Mouse (Mus musculus) heart, embryonic 11.5 days (tissue): ENCODE measurements around the gene Arhgap44. TPM values are rescaled to one million over a fixed set of nuclear protein-coding genes. Genes with fewer than 3 reads are reported as not detected.

Source experiments
- ATAC-seq: fragments of 200-750 bp; cut with Nextera tagmentation; replicated peaks from 2 replicates; pipeline ENCODE4 v1.8.0; 2017; ENCODE audit warnings: moderate library complexity; ENCODE audit not compliant: insufficient number of reproducible peaks, low FRiP score, low TSS enrichment
- H3K27ac ChIP-seq: fragments of 300-500 bp; sonication (generic); 2 replicates; pipeline ENCODE4 v1.5.1; 2014; ENCODE audit warnings: mild to moderate bottlenecking, low read depth, low read length
- H3K27me3 ChIP-seq: fragments of 300-500 bp; sonication (generic); 2 replicates; pipeline ENCODE4 v1.6.1; 2014; ENCODE audit warnings: mild to moderate bottlenecking, low read length, mixed read lengths; ENCODE audit not compliant: control insufficient read depth, insufficient read depth
- H3K36me3 ChIP-seq: fragments of 300-500 bp; sonication (generic); 2 replicates; pipeline ENCODE4 v1.6.1; 2014; ENCODE audit warnings: mild to moderate bottlenecking, low read length, moderate library complexity, mixed read lengths; ENCODE audit not compliant: control insufficient read depth, insufficient read depth
- H3K4me1 ChIP-seq: fragments of 300-500 bp; sonication (generic); 2 replicates; pipeline ENCODE4 v1.6.1; 2014; ENCODE audit warnings: low read length; ENCODE audit not compliant: control insufficient read depth, insufficient read depth
- H3K4me2 ChIP-seq: fragments of 300-500 bp; sonication (generic); 2 replicates; pipeline ENCODE4 v1.6.1; 2014; ENCODE audit warnings: mild to moderate bottlenecking, moderate library complexity
- H3K4me3 ChIP-seq: fragments of 300-500 bp; sonication (generic); 2 replicates; pipeline ENCODE4 v1.5.1; 2014; ENCODE audit warnings: low read depth, low read length
- H3K9ac ChIP-seq: fragments of 300-500 bp; sonication (generic); 2 replicates; pipeline ENCODE4 v1.6.1; 2014; ENCODE audit warnings: mild to moderate bottlenecking, low read depth, low read length, moderate library complexity
- H3K9me3 ChIP-seq: fragments of 300-500 bp; sonication (generic); replicated peaks from 2 replicates; pipeline ENCODE4 v1.6.1; 2016; ENCODE audit warnings: low read length; ENCODE audit not compliant: control insufficient read depth
- WGBS: fragments of 180-500 bp; shearing (Covaris S2); extraction: QIAGEN DNeasy Blood & Tissue Kit; methylation state at CpG from one replicate; pipeline ENCODE4 v1.1.7; 2014; ENCODE audit not compliant: insufficient replicate concordance; 5-methylcytosine and 5-hydroxymethylcytosine counted together
- polyA plus RNA-seq: library from polyadenylated mRNA; unstranded; fragments of >200 nt; fragmentation: Nextera tagmentation; extraction: Ambion mirVana; gene quantifications from 2 replicates; pipeline ENCODE4 v1.2.1, GENCODE M21; 2014

The Arhgap44 gene
- polyA plus RNA-seq, 1 experiment from 2014 or later: 10.1 TPM

DNA sequence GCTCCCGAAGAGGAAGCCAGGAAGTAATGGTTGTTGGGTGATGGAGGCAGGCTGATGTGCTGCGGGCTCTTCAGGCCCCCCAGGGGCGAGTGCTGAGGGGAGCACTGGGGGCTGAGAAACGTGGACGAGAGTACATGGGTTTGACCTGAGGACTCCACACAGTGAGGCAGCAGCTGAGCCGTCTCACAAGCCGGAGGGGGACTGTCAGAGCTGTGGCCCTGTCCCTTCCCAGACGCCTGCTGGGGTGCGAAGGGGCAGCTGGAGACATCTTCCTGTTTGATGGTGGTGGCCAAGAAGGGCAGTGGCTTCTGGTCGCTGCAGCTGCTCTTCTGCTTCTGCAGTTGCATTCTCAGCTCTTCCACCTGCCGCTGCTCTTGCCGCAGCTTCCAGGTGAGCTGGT, 24.2 kb upstream of the Arhgap44 start:
- no peak overlapping the region for H3K9ac ChIP-seq
- H3K27me3 ChIP-seq: no peaks in the 10 kb centered on the region
- WGBS: 74% methylated on average over 12 of the region's 12 CpGs
- no peaks in the 10 kb centered on the region for H3K9me3 ChIP-seq
- no peak overlapping the region for H3K4me2 ChIP-seq
- H3K4me1 ChIP-seq: no peaks in the 10 kb centered on the region
- ATAC-seq: no peak
- no peak overlapping the region for H3K27ac ChIP-seq
- H3K4me3 ChIP-seq: no peak overlapping the region
- H3K36me3 ChIP-seq: peaks cover 7% of the 10 kb centered on the region; the same call in 1 of the 2 replicates

GRCm38 (mm10) chr11:65185114-65185513, 22.4 kb upstream of the Arhgap44 start:
- no peak for ATAC-seq
- Histone ChIP-seq H3K27me3 (no peaks in the 10 kb centered on the region), H3K4me2 (no peak overlapping the region), H3K9me3 (no peaks in the 10 kb centered on the region), H3K9ac (no peak overlapping the region), H3K4me1 (no peaks in the 10 kb centered on the region), H3K36me3 (peaks cover 7% of the 10 kb centered on the region; the same call in 1 of the 2 replicates), H3K27ac (no peak overlapping the region), H3K4me3 (no peak overlapping the region)
- 71% methylated on average over 1 of the region's 1 CpGs for WGBS

GRCm38 (mm10) chr11:65170121-65170750, 7.5 kb upstream of the Arhgap44 start:
- Histone ChIP-seq H3K9ac (no peak overlapping the region), H3K4me3 (no peak overlapping the region), H3K27me3 (0 out of 2 replicates have a peak, but pooled peaks cover 2% of the 10 kb centered on the region), H3K36me3 (no peaks in the 10 kb centered on the region), H3K27ac (no peak overlapping the region), H3K9me3 (no peaks in the 10 kb centered on the region), H3K4me2 (no peak overlapping the region), H3K4me1 (0 out of 2 replicates have a peak, but pooled peaks cover 5% of the 10 kb centered on the region)
- 80% methylated on average over 4 of the region's 4 CpGs for WGBS
- ATAC-seq: no peak

DNA sequence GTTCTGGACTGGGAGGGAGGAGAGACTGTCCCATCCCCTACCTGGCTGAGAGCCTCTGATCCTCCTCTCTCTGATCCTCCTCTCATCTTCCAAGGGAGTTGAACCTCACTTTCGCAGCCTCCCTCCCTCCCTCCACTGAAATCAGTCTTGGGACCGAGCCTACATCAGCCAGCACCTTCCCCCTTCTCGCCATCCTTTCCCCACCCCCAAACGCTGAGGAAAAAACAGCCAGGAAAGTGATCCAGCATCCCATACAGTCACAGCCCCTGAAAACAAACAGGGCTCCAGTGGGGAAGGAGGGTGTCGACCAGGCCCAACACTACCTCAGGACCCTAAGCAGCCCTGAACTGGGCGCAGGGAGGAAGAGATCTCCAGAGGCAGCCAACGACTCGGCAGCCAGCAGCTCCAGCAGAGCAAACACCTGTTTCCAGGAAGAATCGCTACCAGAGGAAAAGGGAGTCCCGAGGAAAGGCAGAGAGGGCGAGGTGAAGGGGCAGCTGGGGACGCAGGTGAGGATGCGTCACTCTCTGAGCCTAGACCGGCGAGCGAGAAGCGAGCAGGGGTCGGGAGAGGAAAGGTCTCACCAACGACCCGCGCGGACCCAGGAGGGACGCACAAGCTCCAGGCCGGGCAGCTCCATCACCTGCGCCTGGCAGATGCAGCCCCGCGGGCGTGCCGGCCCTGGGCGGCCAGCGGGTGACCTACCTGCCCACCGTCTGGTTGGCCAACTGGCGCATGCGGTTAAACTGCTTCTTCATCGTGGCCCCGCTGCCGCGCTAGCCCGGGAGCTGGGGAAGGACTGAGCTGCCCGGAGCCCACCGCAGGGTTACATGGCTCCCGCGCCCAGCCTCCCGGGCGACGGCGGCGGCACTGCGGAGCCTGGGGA, 637 bp downstream of the Arhgap44 start:
- Histone ChIP-seq H3K27me3 (0 out of 2 replicates have a peak, but pooled peaks cover 2% of the 10 kb centered on the region), H3K4me1 (peaks cover 12% of the 10 kb centered on the region; the same call in 1 of the 2 replicates), H3K27ac (no peak overlapping the region), H3K9ac (peak overlapping the region; percentile 86), H3K36me3 (no peaks in the 10 kb centered on the region), H3K4me3 (peak overlapping the region; percentile 95), H3K4me2 (peak overlapping the region; percentile 97), H3K9me3 (no peaks in the 10 kb centered on the region)
- 0 out of 2 replicates have a peak, but pooled peaks have one; percentile 44 for ATAC-seq
- under 1% methylated on average over 46 of the region's 49 CpGs for WGBS

GRCm38 (mm10) chr11:65160991-65161880, 1.5 kb downstream of the Arhgap44 start:
- ATAC-seq: no peak
- WGBS: 53% methylated on average over 7 of the region's 7 CpGs
- Histone ChIP-seq H3K4me2 (peak overlapping the region; percentile 97), H3K27ac (no peak overlapping the region), H3K9ac (no peak overlapping the region), H3K27me3 (no peaks in the 10 kb centered on the region), H3K4me1 (peaks cover 12% of the 10 kb centered on the region; the same call in 1 of the 2 replicates), H3K36me3 (no peaks in the 10 kb centered on the region), H3K9me3 (no peaks in the 10 kb centered on the region), H3K4me3 (peak overlapping the region; percentile 95)

DNA sequence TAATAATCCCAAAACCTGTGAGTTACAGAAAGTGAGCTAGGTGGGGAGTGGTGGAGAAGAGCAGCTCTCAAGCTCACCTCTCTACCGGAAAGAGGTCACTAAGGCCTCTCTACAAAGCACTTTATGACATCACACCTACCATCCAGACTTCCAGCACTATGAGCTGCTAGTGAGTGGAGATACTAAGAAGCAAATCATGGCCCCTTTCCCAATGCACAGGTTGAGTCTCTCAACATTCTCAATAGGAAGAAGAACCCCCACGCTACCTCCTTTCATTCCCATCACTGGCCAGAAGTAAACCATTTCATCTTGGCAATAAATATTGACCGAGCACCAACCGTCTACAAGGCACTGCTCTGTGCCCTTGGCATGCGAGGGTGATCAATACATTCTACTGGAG, 3.0 kb downstream of the Arhgap44 start, which contains the start of gene 1700086D15Rik:
1700086D15Rik (minus strand) TSS at position 101 of the 400 bp plus-strand sequence.
- Histone ChIP-seq H3K9ac (no peak within 1 kb of the TSS), H3K9me3 (no peaks in the 10 kb centered on the region), H3K36me3 (no peaks in the 10 kb centered on the region), H3K27ac (no peak within 1 kb of the TSS), H3K27me3 (no peaks in the 10 kb centered on the region), H3K4me1 (peaks cover 12% of the 10 kb centered on the region; the same call in 1 of the 2 replicates), H3K4me3 (no peak within 1 kb of the TSS), H3K4me2 (no peak within 1 kb of the TSS)
- WGBS: 85% methylated on average over 5 of the region's 5 CpGs
- ATAC-seq: no peak

DNA sequence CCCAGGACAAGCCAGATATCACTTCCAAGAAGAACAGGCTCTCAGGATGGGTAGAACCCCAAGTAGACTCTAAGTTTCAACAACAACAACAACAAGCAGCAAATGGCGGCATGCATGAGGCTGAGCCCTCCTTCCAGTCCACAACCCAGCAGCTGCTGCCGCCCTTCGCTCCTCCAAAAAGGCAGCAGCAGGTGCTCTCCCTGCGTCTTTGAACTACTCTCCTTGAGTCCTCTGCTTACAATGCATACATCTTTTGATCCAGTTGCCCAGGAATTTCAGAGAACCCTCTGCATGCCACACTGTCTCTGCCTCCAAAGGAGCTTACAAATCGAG, 4.1 kb downstream of the Arhgap44 start:
- no peak overlapping the region for H3K4me2 ChIP-seq
- no peak overlapping the region for H3K27ac ChIP-seq
- no peaks in the 10 kb centered on the region for H3K27me3 ChIP-seq
- H3K4me1 ChIP-seq: peaks cover 16% of the 10 kb centered on the region
- ATAC-seq: no peak
- no peak overlapping the region for H3K4me3 ChIP-seq
- no peak overlapping the region for H3K9ac ChIP-seq
- WGBS: 94% methylated on average over 5 of the region's 5 CpGs
- no peaks in the 10 kb centered on the region for H3K36me3 ChIP-seq
- no peaks in the 10 kb centered on the region for H3K9me3 ChIP-seq
